Mouse (Mus musculus) thymus, postnatal 4 days (tissue): ENCODE data around the gene Ldlr.
"Not testable (repeated sequence)": the region's sequence is repeated elsewhere in the genome, so short reads cannot be mapped to it uniquely, and the experiment has no call there.

Source experiments
- DNase-seq: peaks from one replicate; pipeline ENCODE4 v3.0.0; 2021

Ldlr gene

GRCm38 (mm10) chr9:21723377-21724146 lies at the start of gene Ldlr:
TSS of gene Ldlr (plus strand) at chr9:21723483.
- DNase-seq: peak; percentile 73

- no peak for DNase-seq
Observed at GRCm38 (mm10) chr9:21677706-21678105, 45.6 kb upstream of the Ldlr start.

- DNase-seq: no peak
Observed at GRCm38 (mm10) chr9:21680448-21680847, 42.8 kb upstream of the Ldlr start.

GRCm38 (mm10) chr9:21682827-21683226 lies 40.5 kb upstream of the Ldlr start:
- no peak for DNase-seq

GRCm38 (mm10) chr9:21683897-21684296 lies 39.4 kb upstream of the Ldlr start:
- no peak for DNase-seq

GRCm38 (mm10) chr9:21688554-21688953 lies 34.7 kb upstream of the Ldlr start:
- DNase-seq: no peak

- no peak for DNase-seq
Observed at GRCm38 (mm10) chr9:21690031-21690430, 33.3 kb upstream of the Ldlr start.

GRCm38 (mm10) chr9:21691862-21692261 lies 31.4 kb upstream of the Ldlr start:
- DNase-seq: peak; percentile 55

- DNase-seq: no peak
Observed at GRCm38 (mm10) chr9:21692491-21692890, 30.8 kb upstream of the Ldlr start.

GRCm38 (mm10) chr9:21694071-21694470 lies 29.2 kb upstream of the Ldlr start:
- DNase-seq: no peak

GRCm38 (mm10) chr9:21695229-21695792 lies 28.0 kb upstream of the Ldlr start:
- DNase-seq: no peak

- DNase-seq: no peak
Observed at GRCm38 (mm10) chr9:21697121-21697520, 26.2 kb upstream of the Ldlr start.

GRCm38 (mm10) chr9:21699280-21699679 lies 24.0 kb upstream of the Ldlr start:
- not testable (repeated sequence) for DNase-seq

- no peak for DNase-seq
Observed at GRCm38 (mm10) chr9:21701091-21701490, 22.2 kb upstream of the Ldlr start.

- DNase-seq: no peak
Observed at GRCm38 (mm10) chr9:21703494-21703893, 19.8 kb upstream of the Ldlr start.

GRCm38 (mm10) chr9:21706085-21706484 lies 17.2 kb upstream of the Ldlr start:
- no peak for DNase-seq

GRCm38 (mm10) chr9:21706586-21707265 lies 16.6 kb upstream of the Ldlr start:
- no peak for DNase-seq

GRCm38 (mm10) chr9:21709340-21709739 lies 13.9 kb upstream of the Ldlr start:
- no peak for DNase-seq

GRCm38 (mm10) chr9:21715298-21715697 lies 8.0 kb upstream of the Ldlr start:
- DNase-seq: no peak

GRCm38 (mm10) chr9:21717015-21717414 lies 6.3 kb upstream of the Ldlr start:
- DNase-seq: no peak

- DNase-seq: no peak
Observed at GRCm38 (mm10) chr9:21721036-21721435, 2.2 kb upstream of the Ldlr start.

- DNase-seq: peak; percentile 95
Observed at GRCm38 (mm10) chr9:21724147-21724536, 859 bp downstream of the Ldlr start.

GRCm38 (mm10) chr9:21725224-21726121 lies 2.2 kb downstream of the Ldlr start:
- no peak for DNase-seq
